Mouse (Mus musculus) hindbrain, embryonic 14.5 days (tissue): ENCODE measurements around the gene Pank3. TPM values are rescaled to one million over a fixed set of nuclear protein-coding genes. Genes with fewer than 3 reads are reported as not detected.
"Not testable (repeated sequence)": the region's sequence is repeated elsewhere in the genome, so short reads cannot be mapped to it uniquely, and the experiment has no call there.

Experiments
- ATAC-seq: fragments of 200-750 bp; cut with Nextera tagmentation; 2 replicates; pipeline ENCODE4 v1.8.0; 2017; ENCODE audit warnings: moderate number of reproducible peaks, mild to moderate bottlenecking, moderate TSS enrichment, moderate library complexity; ENCODE audit not compliant: low FRiP score
- DNase-seq: peaks from one replicate; pipeline ENCODE4 v3.0.0-alpha.2; 2015; ENCODE audit warnings: low spot score
- H3K27ac ChIP-seq: fragments of 300-500 bp; sonication (generic); 2 replicates; pipeline ENCODE4 v1.5.1; 2014; ENCODE audit warnings: mild to moderate bottlenecking, moderate library complexity
- H3K27me3 ChIP-seq: fragments of 300-500 bp; sonication (generic); 2 replicates; pipeline ENCODE4 v1.6.1; 2014; ENCODE audit warnings: mild to moderate bottlenecking, low read length, mixed read lengths; ENCODE audit not compliant: control insufficient read depth, insufficient read depth
- H3K36me3 ChIP-seq: fragments of 300-500 bp; sonication (generic); replicated peaks from 2 replicates; pipeline ENCODE4 v1.6.1; 2014; ENCODE audit not compliant: control insufficient read depth, insufficient read depth
- H3K4me1 ChIP-seq: fragments of 300-500 bp; sonication (generic); replicated peaks from 2 replicates; pipeline ENCODE4 v1.6.1; 2014; ENCODE audit warnings: antibody characterized with exemption, low read length, mixed read lengths; ENCODE audit not compliant: control insufficient read depth, insufficient read depth
- H3K4me2 ChIP-seq: fragments of 300-500 bp; sonication (generic); replicated peaks from 2 replicates; pipeline ENCODE4 v1.6.1; 2014; ENCODE audit warnings: mild to moderate bottlenecking, moderate library complexity
- H3K4me3 ChIP-seq: fragments of 300-500 bp; sonication (generic); replicated peaks from 2 replicates; pipeline ENCODE4 v1.5.1; 2014; ENCODE audit warnings: mild to moderate bottlenecking, low read length
- H3K9ac ChIP-seq: fragments of 300-500 bp; sonication (generic); 2 replicates; pipeline ENCODE4 v1.6.1; 2014
- H3K9me3 ChIP-seq: fragments of 300-500 bp; sonication (generic); 2 replicates; pipeline ENCODE4 v1.6.1; 2016; ENCODE audit warnings: low read length; ENCODE audit not compliant: control insufficient read depth
- WGBS: fragments of 180-500 bp; shearing (Covaris S2); extraction: QIAGEN DNeasy Blood & Tissue Kit; methylation state at CpG from one replicate; pipeline ENCODE4 v1.1.7; 2014; 5-methylcytosine and 5-hydroxymethylcytosine counted together
- polyA plus RNA-seq: library from polyadenylated mRNA; unstranded; fragments of >200 nt; fragmentation: Nextera tagmentation; extraction: Ambion mirVana; gene quantifications from 2 replicates; pipeline ENCODE4 v1.2.1, GENCODE M21; 2014

Gene Pank3
- polyA plus RNA-seq, 1 experiment from 2014 or later = 36.3 TPM

- Histone ChIP-seq H3K27me3 (0 out of 2 replicates have a peak, but pooled peaks cover 15% of the 10 kb centered on the region), H3K4me1 (peaks cover 12% of the 10 kb centered on the region), H3K36me3 (peaks cover 25% of the 10 kb centered on the region)
- WGBS = 83% methylated on average over 5 of the region's 5 CpGs
- not testable (repeated sequence) for H3K4me2 ChIP-seq, ATAC-seq, DNase-seq, H3K27ac ChIP-seq, H3K9me3 ChIP-seq, H3K9ac ChIP-seq, H3K4me3 ChIP-seq
Observed at GRCm38 (mm10) chr11:35792800-35793199, 23.5 kb downstream of the Pank3 start.

DNA sequence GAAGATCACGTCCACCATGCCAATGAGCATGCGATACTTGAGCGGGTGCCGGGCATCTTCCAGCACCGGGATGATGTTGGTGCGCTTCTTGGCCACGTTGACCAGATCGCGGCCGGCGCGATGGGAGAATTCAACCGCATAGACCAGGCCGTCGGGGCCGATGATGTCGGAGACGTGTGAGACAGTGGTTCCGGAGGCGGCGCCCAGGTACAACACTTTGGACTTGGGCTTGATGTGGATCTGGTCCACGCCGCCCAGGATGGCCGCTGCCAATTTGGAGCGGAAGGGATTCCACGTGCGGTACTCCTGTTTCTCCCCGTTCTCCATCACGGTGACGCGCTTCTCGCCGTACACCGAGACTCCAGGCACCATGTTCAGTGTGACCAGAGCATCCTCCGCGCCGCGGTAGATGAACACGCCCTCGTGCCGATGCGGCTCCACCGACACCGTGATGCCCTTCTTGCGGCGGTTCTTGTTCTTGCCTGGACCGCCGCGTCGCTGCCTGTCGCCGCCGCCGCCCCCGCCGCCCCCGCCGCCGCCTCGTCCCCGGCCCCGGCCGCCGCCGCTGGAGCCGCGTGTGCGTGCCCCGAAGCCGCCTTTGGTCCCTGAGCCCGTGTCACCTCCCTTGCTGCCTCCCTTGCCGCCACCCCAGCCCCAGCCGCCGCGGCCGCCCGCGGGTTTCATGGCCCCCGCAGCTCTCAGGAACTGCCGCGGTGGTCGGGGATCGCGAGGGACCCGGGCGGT lies 28.6 kb downstream of the Pank3 start:
- DNase-seq = peak; percentile 47

DNA sequence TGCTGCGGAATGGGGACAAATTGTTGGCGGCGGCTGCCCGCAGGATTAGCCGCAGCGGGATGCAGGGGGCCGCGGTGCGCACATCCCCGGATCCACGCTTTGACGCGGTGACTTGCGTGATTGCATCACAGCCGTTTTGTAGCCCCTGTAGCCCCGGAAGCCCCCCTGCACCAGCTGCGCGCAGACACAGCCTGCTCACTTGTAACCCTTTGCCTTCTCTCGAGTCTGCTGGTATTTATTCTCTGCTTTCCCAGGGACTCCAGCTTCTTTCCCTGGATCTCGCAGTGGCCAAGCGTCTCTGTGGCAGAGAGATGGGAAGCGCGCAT lies 29.2 kb downstream of the Pank3 start:
- Histone ChIP-seq H3K27ac (peak overlapping the region; percentile 91), H3K27me3 (peaks cover 26% of the 10 kb centered on the region; the same call in 1 of the 2 replicates), H3K9me3 (no peaks in the 10 kb centered on the region), H3K36me3 (no peaks in the 10 kb centered on the region), H3K4me3 (peak overlapping the region; percentile 78), H3K4me2 (peak overlapping the region; percentile 77), H3K4me1 (peaks cover 12% of the 10 kb centered on the region), H3K9ac (peak overlapping the region; percentile 81)
- under 1% methylated on average over 23 of the region's 23 CpGs for WGBS
- ATAC-seq (peak; percentile 95), DNase-seq (peak; percentile 79)

More for the DNA sequence above, 28.6 kb downstream of the Pank3 start:
- WGBS = 3% methylated on average over 77 of the region's 86 CpGs
- H3K9me3 ChIP-seq = no peaks in the 10 kb centered on the region
- peak overlapping the region; percentile 81 for H3K9ac ChIP-seq
- H3K27me3 ChIP-seq = peaks cover 26% of the 10 kb centered on the region; the same call in 1 of the 2 replicates
- peak overlapping the region; percentile 91 for H3K27ac ChIP-seq
- ATAC-seq = peak; percentile 67
- no peaks in the 10 kb centered on the region for H3K36me3 ChIP-seq
- peak overlapping the region; percentile 78 for H3K4me3 ChIP-seq
- peak overlapping the region; percentile 77 for H3K4me2 ChIP-seq
- H3K4me1 ChIP-seq = peaks cover 12% of the 10 kb centered on the region

GRCm38 (mm10) chr11:35798874-35799273 lies 29.6 kb downstream of the Pank3 start, which contains the start of gene Fbll1:
Gene Fbll1 (minus strand): TSS chr11:35798884.
- Histone ChIP-seq H3K4me2 (peak within 1 kb of the TSS; percentile 77), H3K27ac (peak within 1 kb of the TSS; percentile 91), H3K36me3 (no peaks in the 10 kb centered on the region), H3K4me3 (peak within 1 kb of the TSS; percentile 78), H3K9me3 (no peaks in the 10 kb centered on the region), H3K9ac (peak within 1 kb of the TSS; percentile 81), H3K27me3 (peaks cover 26% of the 10 kb centered on the region; the same call in 1 of the 2 replicates), H3K4me1 (peaks cover 12% of the 10 kb centered on the region)
- DNase-seq (peak; percentile 60), ATAC-seq (no peak)
- 9% methylated on average over 11 of the region's 11 CpGs for WGBS

DNA sequence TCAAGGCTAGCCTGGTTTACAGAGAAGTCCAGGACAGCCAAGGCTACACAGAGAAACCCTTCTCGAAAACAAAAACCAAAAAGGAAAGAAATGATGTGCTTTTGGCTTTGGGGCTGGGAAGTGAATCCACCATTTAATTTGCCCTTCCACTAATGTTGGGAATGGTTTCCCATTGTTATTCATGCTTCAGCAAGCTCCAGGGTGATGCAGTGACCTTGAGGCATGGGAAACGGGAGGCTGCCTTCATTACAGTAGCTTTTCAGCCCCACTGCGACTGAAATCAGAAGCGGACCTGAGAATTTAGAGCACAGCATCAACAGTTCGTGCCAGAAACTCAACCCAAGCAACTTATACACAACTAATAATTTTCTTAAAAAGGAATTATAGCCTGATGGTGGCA lies 32.0 kb downstream of the Pank3 start:
- H3K27ac ChIP-seq = no peak overlapping the region
- no peak for ATAC-seq
- no peak for DNase-seq
- H3K4me2 ChIP-seq = no peak overlapping the region
- H3K9me3 ChIP-seq = no peaks in the 10 kb centered on the region
- no peak overlapping the region for H3K4me3 ChIP-seq
- H3K27me3 ChIP-seq = peaks cover 22% of the 10 kb centered on the region; the same call in 1 of the 2 replicates
- 84% methylated on average over 5 of the region's 5 CpGs for WGBS
- H3K36me3 ChIP-seq = no peaks in the 10 kb centered on the region
- no peak overlapping the region for H3K9ac ChIP-seq
- H3K4me1 ChIP-seq = peaks cover 12% of the 10 kb centered on the region

DNA sequence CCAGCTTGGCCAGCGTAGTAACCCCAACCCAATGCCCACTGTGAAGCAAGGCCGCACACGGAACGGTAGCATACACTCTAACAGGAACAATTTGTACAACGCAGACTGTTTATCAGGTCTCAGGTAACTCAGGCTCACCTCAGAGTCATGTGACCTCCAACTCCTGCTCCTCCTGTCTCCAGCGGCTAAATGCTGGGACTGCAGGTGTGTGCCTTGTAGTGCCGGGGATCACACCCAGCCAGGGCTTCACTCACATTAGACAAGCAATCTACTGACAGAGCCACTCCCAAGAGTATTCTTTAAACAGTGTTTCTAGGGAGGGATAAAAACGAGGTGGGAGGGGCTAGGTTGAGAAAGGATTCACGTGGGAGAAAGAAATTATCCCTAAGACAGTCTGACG lies 42.2 kb downstream of the Pank3 start:
- Histone ChIP-seq H3K27ac (no peak overlapping the region), H3K9me3 (no peaks in the 10 kb centered on the region), H3K4me3 (no peak overlapping the region), H3K36me3 (peaks cover 96% of the 10 kb centered on the region), H3K27me3 (no peaks in the 10 kb centered on the region), H3K4me2 (no peak overlapping the region), H3K4me1 (no peaks in the 10 kb centered on the region), H3K9ac (no peak overlapping the region)
- 83% methylated on average over 10 of the region's 10 CpGs for WGBS
- ATAC-seq (no peak), DNase-seq (no peak)

GRCm38 (mm10) chr11:35816316-35816715 lies 47.0 kb downstream of the Pank3 start:
- H3K4me1 ChIP-seq = no peaks in the 10 kb centered on the region
- peaks cover 96% of the 10 kb centered on the region for H3K36me3 ChIP-seq

DNA sequence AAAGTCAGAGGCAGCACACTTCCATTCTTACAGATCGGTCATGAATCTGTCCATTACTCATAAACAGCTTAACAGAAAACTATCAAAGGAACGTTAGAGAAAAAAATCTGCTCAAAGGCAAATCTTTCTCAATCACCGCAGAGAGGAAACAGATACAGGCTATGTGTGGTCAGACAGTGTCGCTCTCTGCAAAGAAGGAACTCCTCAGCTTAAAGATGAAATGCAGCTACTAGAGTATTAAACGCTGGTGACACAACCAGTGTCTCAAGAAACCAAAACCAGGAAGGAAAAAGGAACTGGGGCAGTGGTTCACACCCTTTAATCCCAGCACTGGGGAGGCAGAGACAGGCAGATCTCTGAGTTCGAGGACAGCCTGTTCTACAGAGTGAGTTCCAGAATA lies 58.4 kb downstream of the Pank3 start:
- ATAC-seq = no peak
- no peak overlapping the region for H3K9ac ChIP-seq
- no peaks in the 10 kb centered on the region for H3K4me1 ChIP-seq
- no peaks in the 10 kb centered on the region for H3K9me3 ChIP-seq
- H3K27ac ChIP-seq = no peak overlapping the region
- no peaks in the 10 kb centered on the region for H3K27me3 ChIP-seq
- H3K36me3 ChIP-seq = peaks cover 87% of the 10 kb centered on the region
- no peak for DNase-seq
- no peak overlapping the region for H3K4me2 ChIP-seq
- 95% methylated on average over 6 of the region's 6 CpGs for WGBS
- no peak overlapping the region for H3K4me3 ChIP-seq

More at GRCm38 (mm10) chr11:35816316-35816715, 47.0 kb downstream of the Pank3 start:
- DNase-seq (no peak), ATAC-seq (no peak)
- Histone ChIP-seq H3K9me3 (no peaks in the 10 kb centered on the region), H3K4me2 (no peak overlapping the region), H3K27ac (no peak overlapping the region), H3K27me3 (no peaks in the 10 kb centered on the region), H3K4me3 (no peak overlapping the region), H3K9ac (no peak overlapping the region)
- 96% methylated on average over 12 of the region's 12 CpGs for WGBS

- H3K27ac ChIP-seq = no peak overlapping the region
- H3K4me3 ChIP-seq = no peak overlapping the region
- H3K9ac ChIP-seq = no peak overlapping the region
- H3K9me3 ChIP-seq = no peaks in the 10 kb centered on the region
- no peak for DNase-seq
- H3K4me1 ChIP-seq = peaks cover 8% of the 10 kb centered on the region
- H3K4me2 ChIP-seq = no peak overlapping the region
- peaks cover 49% of the 10 kb centered on the region for H3K36me3 ChIP-seq
- WGBS = 85% methylated on average over 4 of the region's 4 CpGs
- H3K27me3 ChIP-seq = no peaks in the 10 kb centered on the region
- no peak for ATAC-seq
Observed at GRCm38 (mm10) chr11:35832139-35832538, 62.9 kb downstream of the Pank3 start.
